Mouse (Mus musculus): ENCODE data around the gene Bcl11a. TPM values are rescaled to one million over a fixed set of nuclear protein-coding genes. Genes with fewer than 3 reads are reported as not detected.

Bcl11a gene
- polyA plus RNA-seq, 1 experiment from 2014 or later, result 42.5 TPM

DNA sequence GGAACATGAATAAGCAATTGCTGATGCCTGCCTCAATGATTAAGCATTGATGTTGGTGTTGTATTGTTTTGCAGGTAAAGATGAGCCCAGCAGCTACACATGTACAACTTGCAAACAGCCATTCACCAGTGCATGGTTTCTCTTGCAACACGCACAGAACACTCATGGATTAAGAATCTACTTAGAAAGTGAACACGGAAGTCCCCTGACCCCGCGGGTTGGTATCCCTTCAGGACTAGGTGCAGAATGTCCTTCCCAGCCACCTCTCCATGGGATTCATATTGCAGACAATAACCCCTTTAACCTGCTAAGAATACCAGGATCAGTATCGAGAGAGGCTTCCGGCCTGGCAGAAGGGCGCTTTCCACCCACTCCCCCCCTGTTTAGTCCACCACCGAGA is 85.2 kb downstream of the Bcl11a start:
- Histone ChIP-seq H3K27me3 (ENCODE audit: control insufficient read depth, insufficient read depth, low read length) (no peaks in the 10 kb centered on the region), H3K9ac (ENCODE audit: low read length) (no peak overlapping the region), H3K4me3 (ENCODE audit: low read depth, low read length) (no peak overlapping the region), H3K27ac (ENCODE audit: low read depth, low read length) (no peak overlapping the region), H3K9me3 (ENCODE audit: control insufficient read depth, low read length) (no peaks in the 10 kb centered on the region), H3K36me3 (ENCODE audit: control insufficient read depth, insufficient read depth, low read length) (peaks cover 14% of the 10 kb centered on the region; the same call in 1 of the 2 replicates), H3K4me2 (no peak overlapping the region), H3K4me1 (ENCODE audit: control insufficient read depth, insufficient read depth, low read length) (peaks cover 7% of the 10 kb centered on the region)
- no peak for ATAC-seq (ENCODE audit: low FRiP score)
- 98% methylated on average over 8 of the region's 8 CpGs for WGBS
- DNase-seq (ENCODE audit: low spot score, missing footprints), result no peak

DNA sequence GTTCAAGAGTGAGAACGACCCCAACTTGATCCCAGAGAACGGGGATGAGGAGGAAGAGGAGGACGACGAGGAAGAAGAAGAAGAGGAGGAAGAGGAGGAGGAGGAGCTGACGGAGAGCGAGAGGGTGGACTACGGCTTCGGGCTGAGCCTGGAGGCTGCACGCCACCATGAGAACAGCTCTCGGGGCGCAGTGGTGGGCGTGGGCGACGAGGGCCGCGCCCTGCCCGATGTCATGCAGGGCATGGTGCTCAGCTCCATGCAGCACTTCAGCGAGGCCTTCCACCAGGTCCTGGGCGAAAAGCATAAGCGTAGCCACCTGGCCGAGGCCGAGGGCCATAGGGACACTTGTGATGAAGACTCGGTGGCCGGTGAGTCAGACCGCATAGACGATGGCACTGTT is 86.2 kb downstream of the Bcl11a start:
- Histone ChIP-seq H3K4me1 (ENCODE audit: control insufficient read depth, insufficient read depth, low read length) (peaks cover 7% of the 10 kb centered on the region), H3K4me2 (no peak overlapping the region), H3K27ac (ENCODE audit: low read depth, low read length) (no peak overlapping the region), H3K9ac (ENCODE audit: low read length) (no peak overlapping the region), H3K4me3 (ENCODE audit: low read depth, low read length) (no peak overlapping the region), H3K9me3 (ENCODE audit: control insufficient read depth, low read length) (no peaks in the 10 kb centered on the region), H3K36me3 (ENCODE audit: control insufficient read depth, insufficient read depth, low read length) (peaks cover 14% of the 10 kb centered on the region; the same call in 1 of the 2 replicates), H3K27me3 (ENCODE audit: control insufficient read depth, insufficient read depth, low read length) (no peaks in the 10 kb centered on the region)
- ATAC-seq (ENCODE audit: low FRiP score) (peak; percentile 29; the same call in 1 of the 2 replicates), DNase-seq (ENCODE audit: low spot score, missing footprints) (no peak)
- WGBS, result 97% methylated on average over 26 of the region's 26 CpGs

DNA sequence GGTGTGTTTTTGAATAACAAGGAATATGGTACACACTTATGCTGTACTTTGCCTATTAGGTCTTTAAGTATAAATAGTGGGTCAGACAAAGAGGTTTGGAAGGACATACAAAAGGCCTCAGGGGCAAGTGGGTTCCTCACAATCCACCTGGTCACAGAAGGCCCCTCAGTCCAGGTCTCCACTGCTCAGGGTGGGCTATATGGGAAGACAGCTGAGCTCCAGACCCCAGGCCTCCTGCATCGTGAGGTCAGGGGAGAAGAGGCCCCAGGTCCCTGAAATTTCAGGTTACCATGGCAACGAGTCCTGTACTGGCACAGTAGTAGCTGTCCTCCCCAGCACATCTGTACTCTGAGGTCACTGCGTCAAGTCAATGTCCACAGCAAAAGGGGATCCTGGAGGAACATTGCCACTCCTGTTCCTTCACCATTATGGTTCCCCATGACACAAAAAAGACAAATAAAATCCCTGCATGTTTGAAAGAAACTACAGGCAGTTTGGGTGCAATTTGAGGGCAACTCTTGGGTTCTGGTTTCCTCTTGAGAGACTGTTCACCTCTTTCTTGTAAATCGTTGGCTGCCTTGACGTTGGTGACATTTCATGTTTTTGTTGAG is 93.9 kb downstream of the Bcl11a start:
- no peaks in the 10 kb centered on the region for H3K27me3 ChIP-seq (ENCODE audit: control insufficient read depth, insufficient read depth, low read length)
- H3K36me3 ChIP-seq (ENCODE audit: control insufficient read depth, insufficient read depth, low read length), result 0 out of 2 replicates have a peak, but pooled peaks cover 4% of the 10 kb centered on the region
- no peak overlapping the region for H3K4me3 ChIP-seq (ENCODE audit: low read depth, low read length)
- ATAC-seq (ENCODE audit: low FRiP score), result peak; percentile 22; the same call in 1 of the 2 replicates
- no peaks in the 10 kb centered on the region for H3K9me3 ChIP-seq (ENCODE audit: control insufficient read depth, low read length)
- 80% methylated on average over 5 of the region's 5 CpGs for WGBS
- H3K4me1 ChIP-seq (ENCODE audit: control insufficient read depth, insufficient read depth, low read length), result no peaks in the 10 kb centered on the region
- no peak for DNase-seq (ENCODE audit: low spot score, missing footprints)
- no peak overlapping the region for H3K27ac ChIP-seq (ENCODE audit: low read depth, low read length)
- no peak overlapping the region for H3K9ac ChIP-seq (ENCODE audit: low read length)
- no peak overlapping the region for H3K4me2 ChIP-seq

DNA sequence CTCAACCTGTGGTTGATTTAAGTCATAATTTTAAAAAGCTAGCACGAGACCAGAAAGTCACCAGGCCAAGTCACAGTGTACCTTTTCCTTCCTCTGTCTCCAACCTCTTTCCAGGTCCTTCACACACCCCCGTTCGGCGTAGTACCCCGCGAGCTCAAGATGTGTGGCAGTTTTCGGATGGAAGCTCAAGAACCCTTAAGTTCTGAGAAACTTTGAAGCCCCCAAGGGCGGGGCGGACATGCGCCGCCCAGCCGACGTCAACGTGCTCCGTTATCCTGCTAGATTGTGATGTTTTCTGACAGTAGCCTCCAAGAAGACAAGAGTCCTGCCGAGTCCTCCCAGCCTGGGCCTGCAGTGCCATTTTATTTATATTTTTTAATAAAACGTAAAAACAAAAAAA is 94.7 kb downstream of the Bcl11a start:
- no peak for DNase-seq (ENCODE audit: low spot score, missing footprints)
- H3K27me3 ChIP-seq (ENCODE audit: control insufficient read depth, insufficient read depth, low read length), result no peaks in the 10 kb centered on the region
- H3K36me3 ChIP-seq (ENCODE audit: control insufficient read depth, insufficient read depth, low read length), result 0 out of 2 replicates have a peak, but pooled peaks cover 4% of the 10 kb centered on the region
- H3K9ac ChIP-seq (ENCODE audit: low read length), result no peak overlapping the region
- H3K4me2 ChIP-seq, result no peak overlapping the region
- H3K4me3 ChIP-seq (ENCODE audit: low read depth, low read length), result no peak overlapping the region
- H3K27ac ChIP-seq (ENCODE audit: low read depth, low read length), result no peak overlapping the region
- no peaks in the 10 kb centered on the region for H3K4me1 ChIP-seq (ENCODE audit: control insufficient read depth, insufficient read depth, low read length)
- no peak for ATAC-seq (ENCODE audit: low FRiP score)
- no peaks in the 10 kb centered on the region for H3K9me3 ChIP-seq (ENCODE audit: control insufficient read depth, low read length)
- 94% methylated on average over 17 of the region's 17 CpGs for WGBS

DNA sequence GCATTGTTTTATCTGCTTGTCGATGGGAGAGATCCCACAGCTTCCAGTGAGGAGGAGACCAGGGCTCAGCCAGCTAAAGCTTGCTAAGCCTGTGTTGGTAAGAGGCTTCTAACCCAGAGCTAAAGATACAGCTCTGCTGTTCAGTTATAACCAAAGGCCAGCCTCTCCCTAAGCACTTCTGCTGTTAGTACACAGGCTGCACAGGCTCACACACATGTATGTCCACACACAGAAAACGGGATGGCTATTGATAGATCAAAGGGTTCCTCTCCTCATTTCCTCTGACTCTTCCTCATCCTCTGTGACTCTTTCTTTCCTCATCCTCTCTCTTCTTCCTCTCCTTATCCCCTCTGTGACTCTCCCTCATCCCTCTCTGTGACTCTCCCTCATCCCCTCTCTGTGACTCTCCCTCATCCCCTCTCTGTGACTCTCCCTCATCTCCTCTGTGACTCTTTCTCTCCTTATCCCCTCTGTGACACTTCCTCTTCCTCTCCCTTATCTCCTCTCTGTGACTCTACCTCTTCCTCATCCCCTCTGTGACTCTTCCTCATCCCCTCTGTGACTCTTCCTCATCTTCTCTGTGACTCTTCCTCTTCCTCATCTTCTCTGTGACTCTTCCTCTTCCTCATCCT is 96.4 kb downstream of the Bcl11a start:
- H3K36me3 ChIP-seq (ENCODE audit: control insufficient read depth, insufficient read depth, low read length), result 0 out of 2 replicates have a peak, but pooled peaks cover 4% of the 10 kb centered on the region
- H3K4me2 ChIP-seq, result no peak overlapping the region
- DNase-seq (ENCODE audit: low spot score, missing footprints) (no peak), ATAC-seq (ENCODE audit: low FRiP score) (no peak)
- no peaks in the 10 kb centered on the region for H3K27me3 ChIP-seq (ENCODE audit: control insufficient read depth, insufficient read depth, low read length)
- no peak overlapping the region for H3K4me3 ChIP-seq (ENCODE audit: low read depth, low read length)
- H3K27ac ChIP-seq (ENCODE audit: low read depth, low read length), result no peak overlapping the region
- H3K4me1 ChIP-seq (ENCODE audit: control insufficient read depth, insufficient read depth, low read length), result no peaks in the 10 kb centered on the region
- no peak overlapping the region for H3K9ac ChIP-seq (ENCODE audit: low read length)
- no peaks in the 10 kb centered on the region for H3K9me3 ChIP-seq (ENCODE audit: control insufficient read depth, low read length)
- WGBS, result 86% methylated on average over 2 of the region's 2 CpGs

DNA sequence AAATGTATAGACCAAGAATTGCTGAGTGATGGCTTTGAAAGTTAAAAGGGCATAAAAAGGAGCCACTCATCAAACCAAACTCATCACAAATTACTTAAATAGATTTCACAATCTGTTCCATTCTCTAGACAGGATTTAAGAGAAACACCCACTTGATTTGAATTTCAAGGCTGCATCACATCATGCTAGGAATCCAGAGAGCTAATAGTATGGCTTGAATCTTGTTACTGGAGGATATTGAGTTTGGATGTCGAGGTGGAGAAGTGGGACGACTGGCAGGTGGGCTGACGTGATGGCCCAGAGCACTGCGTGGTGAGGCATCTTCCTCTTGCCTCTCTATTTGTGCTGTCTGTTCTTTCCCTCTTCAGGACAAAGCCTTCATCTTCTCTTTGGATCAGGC is 99.6 kb downstream of the Bcl11a start:
- H3K4me2 ChIP-seq, result no peak overlapping the region

DNA sequence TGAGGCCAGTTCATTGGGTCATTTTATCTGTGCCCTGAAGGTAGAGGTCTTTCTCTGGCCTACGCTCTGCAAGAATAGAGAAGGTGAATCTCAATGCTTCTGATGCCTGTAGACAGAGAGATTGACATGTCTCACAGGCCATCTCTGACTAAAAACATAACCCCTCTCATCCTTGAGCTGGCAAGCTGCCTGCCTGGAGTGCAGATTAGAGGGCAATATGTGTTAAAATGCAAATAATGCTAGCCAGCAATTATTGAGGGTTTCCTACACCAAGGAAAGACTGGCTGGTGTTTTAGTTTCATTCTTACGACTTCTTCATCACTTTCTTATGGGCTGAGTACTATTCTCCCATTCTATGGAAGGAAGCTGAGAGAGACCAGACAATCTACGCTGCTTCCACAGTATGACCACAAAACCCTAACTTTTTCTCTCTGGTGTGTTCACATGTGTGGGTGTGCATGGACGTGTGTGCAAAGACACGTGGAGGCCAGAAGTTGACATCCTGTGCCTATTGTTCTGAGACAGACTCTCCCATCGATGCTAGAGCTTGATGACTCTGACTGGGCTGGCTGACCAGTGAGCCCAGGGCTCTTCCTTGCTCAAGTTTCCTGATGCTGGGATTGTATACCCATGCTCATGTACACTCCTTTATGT is 101.1 kb downstream of the Bcl11a start:
- 91% methylated on average over 6 of the region's 6 CpGs for WGBS
- H3K4me2 ChIP-seq, result no peak overlapping the region
- no peaks in the 10 kb centered on the region for H3K9me3 ChIP-seq (ENCODE audit: control insufficient read depth, low read length)
- no peak for DNase-seq (ENCODE audit: low spot score, missing footprints)
- no peak overlapping the region for H3K27ac ChIP-seq (ENCODE audit: low read depth, low read length)
- H3K27me3 ChIP-seq (ENCODE audit: control insufficient read depth, insufficient read depth, low read length), result no peaks in the 10 kb centered on the region
- no peak overlapping the region for H3K9ac ChIP-seq (ENCODE audit: low read length)
- no peak for ATAC-seq (ENCODE audit: low FRiP score)
- no peaks in the 10 kb centered on the region for H3K4me1 ChIP-seq (ENCODE audit: control insufficient read depth, insufficient read depth, low read length)
- H3K4me3 ChIP-seq (ENCODE audit: low read depth, low read length), result no peak overlapping the region
- no peaks in the 10 kb centered on the region for H3K36me3 ChIP-seq (ENCODE audit: control insufficient read depth, insufficient read depth, low read length)

More for the DNA sequence above, 99.6 kb downstream of the Bcl11a start:
- DNase-seq (ENCODE audit: low spot score, missing footprints), result no peak
- 97% methylated on average over 4 of the region's 4 CpGs for WGBS
- Histone ChIP-seq H3K4me3 (ENCODE audit: low read depth, low read length) (no peak overlapping the region), H3K36me3 (ENCODE audit: control insufficient read depth, insufficient read depth, low read length) (0 out of 2 replicates have a peak, but pooled peaks cover 2% of the 10 kb centered on the region), H3K9ac (ENCODE audit: low read length) (no peak overlapping the region), H3K27ac (ENCODE audit: low read depth, low read length) (no peak overlapping the region), H3K27me3 (ENCODE audit: control insufficient read depth, insufficient read depth, low read length) (no peaks in the 10 kb centered on the region), H3K4me1 (ENCODE audit: control insufficient read depth, insufficient read depth, low read length) (no peaks in the 10 kb centered on the region), H3K9me3 (ENCODE audit: control insufficient read depth, low read length) (no peaks in the 10 kb centered on the region)
- ATAC-seq (ENCODE audit: low FRiP score), result no peak

DNA sequence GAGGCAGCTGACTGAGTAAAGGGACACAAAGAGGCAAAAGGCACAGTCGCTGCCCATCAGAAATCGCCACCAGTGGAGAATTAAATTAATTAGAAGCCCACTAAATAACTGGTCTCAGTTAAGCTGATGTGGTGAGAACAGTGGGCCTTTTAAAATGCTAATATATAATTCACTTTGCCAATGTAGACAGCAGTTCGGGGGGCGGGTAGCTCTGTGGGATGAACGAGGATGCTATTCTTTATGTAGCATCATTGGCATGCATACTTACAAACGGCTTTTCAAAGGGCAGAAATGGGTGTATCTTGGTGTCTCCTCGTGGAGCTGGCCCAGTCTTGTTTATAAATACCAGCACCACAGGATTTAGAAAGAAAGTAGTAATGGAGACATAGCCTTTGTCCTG is 102.2 kb downstream of the Bcl11a start:
- H3K36me3 ChIP-seq (ENCODE audit: control insufficient read depth, insufficient read depth, low read length), result no peaks in the 10 kb centered on the region
- whole genome bisulfite sequencing, result 43% methylated on average over 7 of the region's 7 CpGs
- H3K9me3 ChIP-seq (ENCODE audit: control insufficient read depth, low read length), result no peaks in the 10 kb centered on the region
- no peak overlapping the region for H3K4me3 ChIP-seq (ENCODE audit: low read depth, low read length)
- DNase-seq (ENCODE audit: low spot score, missing footprints) (no peak), ATAC-seq (ENCODE audit: low FRiP score) (no peak)
- H3K4me1 ChIP-seq (ENCODE audit: control insufficient read depth, insufficient read depth, low read length), result no peaks in the 10 kb centered on the region
- no peak overlapping the region for H3K4me2 ChIP-seq
- no peak overlapping the region for H3K27ac ChIP-seq (ENCODE audit: low read depth, low read length)
- H3K9ac ChIP-seq (ENCODE audit: low read length), result no peak overlapping the region
- no peaks in the 10 kb centered on the region for H3K27me3 ChIP-seq (ENCODE audit: control insufficient read depth, insufficient read depth, low read length)

DNA sequence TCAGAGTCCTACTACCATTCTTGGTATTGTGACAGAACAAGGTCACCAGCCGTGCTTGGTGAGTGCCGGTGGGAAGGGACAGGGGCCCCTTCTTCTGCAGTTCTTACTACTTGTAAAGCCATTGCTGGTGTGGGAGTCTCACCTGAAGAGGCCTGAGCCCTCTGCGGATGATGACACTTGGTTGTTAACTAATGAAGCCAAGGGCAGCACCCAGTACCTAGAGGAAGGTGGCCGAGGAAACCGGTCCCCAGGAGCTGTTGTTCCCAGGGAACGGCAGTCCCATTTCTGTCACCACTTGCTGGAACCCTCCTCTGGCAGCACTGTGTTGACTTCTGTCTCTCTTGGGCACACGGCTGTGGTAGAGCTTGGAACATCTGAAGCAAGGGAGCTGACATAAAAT is 105.6 kb downstream of the Bcl11a start:
- ATAC-seq (ENCODE audit: low FRiP score), result no peak
- H3K27ac ChIP-seq (ENCODE audit: low read depth, low read length), result no peak overlapping the region
- H3K4me3 ChIP-seq (ENCODE audit: low read depth, low read length), result no peak overlapping the region
- H3K36me3 ChIP-seq (ENCODE audit: control insufficient read depth, insufficient read depth, low read length), result no peaks in the 10 kb centered on the region
- no peak for DNase-seq (ENCODE audit: low spot score, missing footprints)
- 93% methylated on average over 7 of the region's 7 CpGs for WGBS
- H3K4me1 ChIP-seq (ENCODE audit: control insufficient read depth, insufficient read depth, low read length), result no peaks in the 10 kb centered on the region
- no peak overlapping the region for H3K9ac ChIP-seq (ENCODE audit: low read length)
- no peaks in the 10 kb centered on the region for H3K27me3 ChIP-seq (ENCODE audit: control insufficient read depth, insufficient read depth, low read length)
- no peak overlapping the region for H3K4me2 ChIP-seq
- H3K9me3 ChIP-seq (ENCODE audit: control insufficient read depth, low read length), result no peaks in the 10 kb centered on the region
